Mouse (Mus musculus) heart, postnatal 10 days (tissue): ENCODE results near the gene Olfr298. TPM values are rescaled to one million over a fixed set of nuclear protein-coding genes. Genes with fewer than 3 reads are reported as not detected.

Source experiments
- DNase-seq, 2 experiments: peaks; one replicate each; pipeline ENCODE4 v3.0.0; 2021
- intact Hi-C: fragments of 180-260 bp; cut with DNase I; formaldehyde crosslinking; loops from one replicate; pipeline ENCODE4 v1.15.1; 2025
- total RNA-seq, 2 experiments: library from RNA; stranded (reverse); gene quantifications; 2 replicates each; pipeline ENCODE4 v1.2.3; 2021

The Olfr298 gene
- total RNA-seq: not detected

DNA sequence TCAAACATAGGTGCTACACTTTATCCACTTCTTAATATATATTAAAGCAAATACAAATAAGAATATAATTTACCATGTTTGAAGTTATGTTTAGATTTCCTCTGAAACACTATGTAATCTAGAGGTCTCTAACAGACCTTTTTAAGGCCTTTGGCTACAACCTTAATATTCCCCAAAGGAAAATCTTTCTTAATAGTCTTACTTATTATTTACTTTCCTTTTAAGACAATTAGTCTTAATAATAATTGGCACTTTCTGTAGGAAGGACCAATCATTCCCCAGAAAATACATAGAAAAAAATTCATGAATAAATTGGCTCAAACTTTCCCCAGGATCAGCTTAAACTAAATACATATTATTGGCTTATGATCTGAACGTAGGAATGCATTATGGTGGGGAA is at the start of gene Olfr298:
Gene Olfr298, minus strand, starts transcription at position 101 of the 400 bp plus-strand sequence.
- DNase-seq: no peak
- intact Hi-C loops: no loop called here

DNA sequence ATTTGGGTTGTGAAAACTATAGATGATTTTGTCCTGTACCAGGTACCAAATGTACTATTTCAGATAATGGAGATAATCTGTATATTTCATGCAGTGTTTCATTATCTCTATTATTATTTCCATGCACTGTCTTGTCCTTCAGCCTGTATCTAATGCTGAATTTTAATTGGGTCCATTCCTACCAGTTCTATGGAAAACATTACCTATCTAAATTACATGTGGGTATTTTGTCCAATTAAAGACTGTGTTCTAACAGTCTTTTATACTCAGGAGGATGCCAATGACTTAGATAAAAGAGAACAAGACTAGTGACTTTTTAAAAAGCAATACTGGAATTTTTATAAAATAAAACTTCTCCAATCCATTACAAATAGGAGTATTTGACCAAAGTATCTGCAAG is 27.4 kb upstream of the Olfr298 start, which contains the start of gene Olfr297:
Gene Olfr297, plus strand, starts transcription at position 301 of the 400 bp plus-strand sequence.
- intact Hi-C loops: no loop called here

DNA sequence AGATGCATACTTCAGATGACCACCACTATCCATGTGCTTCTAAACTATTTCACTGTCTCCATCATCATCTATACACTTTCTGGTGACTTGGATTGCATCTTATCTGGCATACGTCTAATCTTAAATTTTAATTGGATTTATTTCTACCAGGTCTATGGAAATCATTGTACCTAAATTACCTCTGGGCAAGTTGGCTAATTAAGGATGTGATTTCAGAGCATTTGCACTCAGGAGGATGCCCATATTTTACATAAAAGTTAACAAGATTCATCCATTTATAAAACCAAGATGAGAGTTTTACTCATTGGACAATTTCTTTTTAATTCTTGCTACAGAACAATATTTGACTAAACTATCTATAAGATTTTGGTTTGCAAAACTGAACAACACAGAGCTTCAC is 32.7 kb downstream of the Olfr298 start, which contains the start of gene Olfr299:
Gene Olfr299, plus strand, starts transcription at position 301 of the 400 bp plus-strand sequence.
- intact Hi-C loops: no loop called here
- no peak for DNase-seq

More for the DNA sequence above, 27.4 kb upstream of the Olfr298 start, which contains the start of gene Olfr297:
- no peak for DNase-seq

Other genes starting within 250 kb of the Olfr298 start
- gene Vmn2r76, start 246.2 kb downstream of the Olfr298 start, total RNA-seq: not detected
- gene Olfr310, start 215.3 kb downstream of the Olfr298 start, total RNA-seq: not detected
- gene Olfr309, start 178.8 kb downstream of the Olfr298 start, total RNA-seq: not detected
- not detected for gene Olfr308, start 166.9 kb downstream of the Olfr298 start, total RNA-seq
- gene Olfr307, start 154.9 kb downstream of the Olfr298 start, total RNA-seq: not detected
- gene Olfr305, start 125.6 kb downstream of the Olfr298 start, total RNA-seq: not detected
- not detected for gene Olfr304, start 105.8 kb downstream of the Olfr298 start, total RNA-seq
- not detected for gene Olfr303, start 94.7 kb downstream of the Olfr298 start, total RNA-seq
- gene Olfr301, start 88.6 kb downstream of the Olfr298 start, total RNA-seq: not detected
- not detected for gene Olfr299, start 32.6 kb downstream of the Olfr298 start, total RNA-seq
- gene Olfr297, start 27.5 kb upstream of the Olfr298 start, total RNA-seq: not detected
- not detected for gene Olfr295, start 91.4 kb upstream of the Olfr298 start, total RNA-seq
- not detected for gene Olfr294, start 124.2 kb upstream of the Olfr298 start, total RNA-seq
- gene Olfr293, start 156.6 kb upstream of the Olfr298 start, total RNA-seq: not detected
- not detected for gene Olfr292, start 195.8 kb upstream of the Olfr298 start, total RNA-seq